In genomic region chr6:54018038-54018437, GRCm38 (mm10) we compare ENCODE assay signal across 21 mouse cellular contexts. TPM values are rescaled to one million over a fixed set of nuclear protein-coding genes. Genes with fewer than 3 reads are reported as not detected.
DNase-seq lines count a peak whose midpoint lies in the region; ATAC-seq and TF ChIP-seq lines count a peak whose summit lies in the region.
"Had no signal": no experiment of that assay in that cellular context is flagged by ENCODE, and none has a peak within 500 bp of the region (broad histone marks: within the 10 kb centered on the region; RNA-seq: fewer than 3 reads in every experiment).

No protein-coding gene starts in this region.

- peak overlapping the region; percentile 52; the same call in 1 of the 2 replicates for H3K27ac ChIP-seq in lung, embryonic 14.5 days (ENCODE audit: low read depth)
- H3K27ac ChIP-seq: forebrain, embryonic 15.5 days; hindbrain, embryonic 13.5 days; neural tube, embryonic 12.5 days had no signal

- DNase-seq in lung, embryonic 14.5 days, result peak; percentile 30
- no peak for DNase-seq in lung, adult 2 months
- DNase-seq in embryo, embryonic 10.5 days (ENCODE audit: low spot score), result peak; percentile 33
- peak; percentile 52 for DNase-seq in kidney, postnatal 10 days
- DNase-seq in lung, postnatal 36 days, result peak; percentile 39
- no peak for DNase-seq in MN1 (ENCODE audit: low spot score)
- DNase-seq: cerebellum, adult 2 months; layer of hippocampus, postnatal 36 days; left cerebral cortex, postnatal 4 days; thymus, adult 18-20 months had no signal

- no peak for TF ChIP-seq POLR2A in lung, adult 2 months (IDR thresholded peaks at IDR 0.05; ENCODE audit: borderline replicate concordance, extremely low read depth, low read depth, low read length)

- 23% methylated on average over 2 of the region's 2 CpGs for WGBS in lung, embryonic 14.5 days
- 39% methylated on average over 2 of the region's 2 CpGs for WGBS in lung, adult 2 months

- no peak for TF ChIP-seq CTCF in lung, embryonic 14.5 days (IDR thresholded peaks at IDR 0.05; ENCODE audit: low read depth)
- no peak for TF ChIP-seq CTCF in lung, adult 2 months (IDR thresholded peaks at IDR 0.05; ENCODE audit: insufficient read depth, low read length)

- H3K27me3 ChIP-seq in lung, embryonic 14.5 days (ENCODE audit: insufficient read depth, low read length), result no peaks in the 10 kb centered on the region
- H3K27me3 ChIP-seq: forebrain, embryonic 15.5 days; neural tube, embryonic 12.5 days had no signal

- no peak overlapping the region for H3K4me3 ChIP-seq in lung, embryonic 14.5 days (ENCODE audit: low read depth, low read length)
- no peak overlapping the region for H3K4me3 ChIP-seq in lung, adult 2 months (replicated peaks; ENCODE audit: extremely low read depth, low read depth, low read length)
- H3K4me3 ChIP-seq: forebrain, embryonic 15.5 days; hindbrain, embryonic 13.5 days; neural tube, embryonic 12.5 days had no signal

- no peak for ATAC-seq in lung, embryonic 14.5 days (ENCODE audit: insufficient read depth)
- no peak for ATAC-seq in granulocyte monocyte progenitor cell, adult 5-6 weeks (replicated peaks; ENCODE audit: poor library complexity, severe bottlenecking)
- ATAC-seq: CD4-positive, CD25-positive, alpha-beta regulatory T cell, adult 4 months; forebrain, embryonic 15.5 days; intestine, postnatal 0 days had no signal

- no peak overlapping the region for H3K4me2 ChIP-seq in lung, embryonic 14.5 days
- H3K4me2 ChIP-seq: forebrain, embryonic 15.5 days; hindbrain, embryonic 13.5 days; liver, embryonic 11.5 days; neural tube, embryonic 12.5 days had no signal

- peaks cover 30% of the 10 kb centered on the region for H3K4me1 ChIP-seq in lung, embryonic 14.5 days (ENCODE audit: insufficient read depth)
- H3K4me1 ChIP-seq in lung, adult 2 months (ENCODE audit: control insufficient read depth, insufficient read depth, low read length), result peaks cover 4% of the 10 kb centered on the region; the same call in 1 of the 2 replicates
- H3K4me1 ChIP-seq: forebrain, embryonic 15.5 days; hindbrain, embryonic 13.5 days; neural tube, embryonic 12.5 days had no signal

- H3K9me3 ChIP-seq in lung, embryonic 14.5 days (ENCODE audit: low read depth, low read length), result no peaks in the 10 kb centered on the region
- H3K9me3 ChIP-seq: forebrain, embryonic 15.5 days; hindbrain, embryonic 13.5 days; neural tube, embryonic 12.5 days had no signal

- no peaks in the 10 kb centered on the region for H3K36me3 ChIP-seq in lung, embryonic 14.5 days (ENCODE audit: insufficient read depth)
- H3K36me3 ChIP-seq: forebrain, embryonic 15.5 days; hindbrain, embryonic 13.5 days; neural tube, embryonic 12.5 days had no signal

- no peak overlapping the region for H3K9ac ChIP-seq in lung, embryonic 14.5 days
- H3K9ac ChIP-seq: forebrain, embryonic 15.5 days; hindbrain, embryonic 13.5 days; neural tube, embryonic 12.5 days had no signal

RNA-seq across cellular contexts. Expression of gene Chn2, which starts 21.3 kb away (rescaled TPM):
- 16.4 and 18.1 TPM in 2 replicates for polyA plus RNA-seq in lung, embryonic 14.5 days (2014; fragmentation: Nextera tagmentation; extraction: Ambion mirVana)
- polyA plus RNA-seq in lung, adult 2 months (2012; rRNA removed), result 8.5 and 12.5 TPM in 2 replicates
- total RNA-seq in granulocyte monocyte progenitor cell, adult 5-6 weeks (2014; fragmentation: Nextera tagmentation), result 13.6 and 15.2 TPM in 2 replicates
- total RNA-seq in granulocyte monocyte progenitor cell, adult 5-6 weeks (2017), result 8.3 and 11.2 TPM in 2 replicates

RNA-seq across cellular contexts. Expression of gene Cpvl, which starts 39.6 kb away (rescaled TPM):
- polyA plus RNA-seq in lung, embryonic 14.5 days (2014; fragmentation: Nextera tagmentation; extraction: Ambion mirVana), result 0.16 and 0.32 TPM in 2 replicates
- not detected in 2 replicates for polyA plus RNA-seq in lung, adult 2 months (2012; rRNA removed)
- not detected in 2 replicates for total RNA-seq in granulocyte monocyte progenitor cell, adult 5-6 weeks (2014; fragmentation: Nextera tagmentation)
- total RNA-seq in granulocyte monocyte progenitor cell, adult 5-6 weeks (2017), result not detected in 2 replicates
- total RNA-seq: gastrocnemius, adult 18-20 months; heart, adult 8-10 months; layer of hippocampus, postnatal 36 days; left cerebral cortex, postnatal 4 days; megakaryocyte progenitor cell, adult 5-6 weeks had no signal
- polyA plus RNA-seq: CD4-positive, CD25-positive, alpha-beta regulatory T cell, adult 4 months; forebrain, embryonic 15.5 days; heart, postnatal 0 days; hindbrain, embryonic 13.5 days; liver, embryonic 11.5 days; neural tube, embryonic 12.5 days had no signal

Comparison
In these comparisons a context has a peak if more than half of its experiments do, and no peak if none do; other contexts are left out.
1. DNase-seq: peak in lung, embryonic 14.5 days (single experiment), embryo, embryonic 10.5 days (single experiment), kidney, postnatal 10 days (single experiment) and lung, postnatal 36 days (single experiment); none in lung, adult 2 months (single experiment) and MN1 (single experiment).